Mouse (Mus musculus): ENCODE data around the gene Deaf1.
A peak's percentile ranks its signal among the peaks of the same experiment; 100 is the strongest.

DNA sequence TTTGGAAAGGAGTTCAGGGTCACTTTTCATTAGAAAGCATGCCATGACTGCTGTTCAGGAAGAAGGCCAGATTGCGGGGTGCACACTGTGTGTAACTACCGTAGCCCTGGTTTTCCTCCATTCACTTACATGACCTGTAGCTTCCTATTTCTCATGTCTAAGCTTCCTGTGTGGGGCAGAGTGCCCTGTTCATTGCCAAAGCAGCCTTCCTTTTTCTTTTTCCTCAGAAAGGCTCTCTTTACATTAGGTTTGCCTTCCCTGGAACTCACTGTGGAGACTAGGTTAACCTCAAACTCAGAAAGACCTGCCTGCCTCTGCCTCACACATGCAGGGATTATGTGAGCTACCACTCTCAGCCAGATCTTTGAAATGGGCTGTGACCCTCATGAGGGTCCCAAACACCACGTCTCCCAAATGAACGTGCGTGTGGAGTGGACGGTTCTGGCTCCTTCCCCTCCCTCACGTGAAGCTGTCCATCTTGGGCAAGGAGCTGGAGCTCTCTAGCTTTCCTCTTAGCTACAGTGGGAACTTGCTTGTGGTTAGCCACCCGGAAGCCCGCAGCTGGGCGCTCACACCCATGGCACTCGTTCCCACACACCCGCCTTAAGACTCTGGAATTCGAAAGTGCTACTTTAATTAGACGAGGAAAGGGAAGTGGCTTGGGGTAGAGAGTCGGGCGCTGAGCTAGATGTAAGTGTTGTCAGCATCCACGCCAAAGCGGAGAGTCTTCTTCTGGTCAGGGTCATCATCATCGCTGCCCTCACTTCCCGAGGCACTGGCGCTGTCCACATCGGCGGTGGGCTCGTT is 58.8 kb downstream of the Deaf1 start:
- no peak for TF ChIP-seq CTCF (IDR thresholded peaks at IDR 0.05; ENCODE audit: insufficient read depth, low read length)
- peak; percentile 28; the same call in 1 of the 2 replicates for TF ChIP-seq POLR2A (IDR thresholded peaks at IDR 0.05; ENCODE audit: borderline replicate concordance, extremely low read depth, low read depth, low read length)

All from lung, adult 2 months (tissue).